Mouse (Mus musculus): ENCODE data around the gene Olfr606. TPM values are rescaled to one million over a fixed set of nuclear protein-coding genes. Genes with fewer than 3 reads are reported as not detected.
"Not testable (repeated sequence)": the region's sequence is repeated elsewhere in the genome, so short reads cannot be mapped to it uniquely, and the experiment has no call there.

The Olfr606 gene
- not detected in 2 replicates for polyA plus RNA-seq (2015; fragmentation: Nextera tagmentation; extraction: Ambion mirVana)

- Histone ChIP-seq H3K9ac (no peak within 1 kb of the TSS), H3K36me3 (no peaks in the 10 kb centered on the region)
Measured at GRCm38 (mm10) chr7:103448746-103449145, at the start of gene Olfr606. Gene Olfr606, plus strand, starts transcription at chr7:103449046.

DNA sequence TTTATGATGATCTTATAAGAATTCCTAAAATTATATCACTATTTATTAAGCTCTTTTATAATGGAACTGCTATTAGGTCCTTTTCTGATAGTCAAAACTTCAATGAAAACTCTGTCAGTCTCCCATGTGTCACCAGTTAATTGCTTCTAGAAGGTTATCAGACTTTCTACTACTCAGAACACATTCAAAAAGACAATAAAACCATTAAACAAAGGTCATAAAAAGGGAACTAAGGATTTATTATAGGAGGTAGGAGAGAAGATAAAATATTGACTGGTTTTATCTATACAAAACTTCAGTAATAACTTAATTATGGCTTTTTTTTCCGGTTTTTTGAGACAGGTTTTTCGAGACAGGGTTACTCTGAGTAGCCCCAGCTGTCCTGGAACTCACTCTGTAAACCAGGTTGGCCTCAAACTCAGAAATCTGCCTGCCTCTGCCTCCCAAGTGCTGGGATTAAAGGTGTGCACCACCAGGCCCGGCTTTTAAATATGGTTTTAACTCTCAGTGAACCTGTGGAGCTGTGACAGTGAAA lies 42.3 kb upstream of the Olfr606 start:
- H3K4me3 ChIP-seq; H3K36me3 ChIP-seq; H3K9ac ChIP-seq; H3K27me3 ChIP-seq; H3K4me1 ChIP-seq (replicated peaks); H3K4me2 ChIP-seq; H3K27ac ChIP-seq; ATAC-seq (ENCODE audit: low FRiP score); H3K9me3 ChIP-seq: not testable (repeated sequence)
- 80% methylated on average over 3 of the region's 3 CpGs for WGBS

More at GRCm38 (mm10) chr7:103448746-103449145, at the start of gene Olfr606:
- no peaks in the 10 kb centered on the region for H3K4me1 ChIP-seq (replicated peaks)
- no peak within 1 kb of the TSS for H3K27ac ChIP-seq
- H3K4me3 ChIP-seq, result no peak within 1 kb of the TSS
- WGBS, result 93% methylated on average over 2 of the region's 2 CpGs
- H3K27me3 ChIP-seq, result no peaks in the 10 kb centered on the region
- no peak within 1 kb of the TSS for H3K4me2 ChIP-seq
- no peak for ATAC-seq (ENCODE audit: low FRiP score)
- no peaks in the 10 kb centered on the region for H3K9me3 ChIP-seq

DNA sequence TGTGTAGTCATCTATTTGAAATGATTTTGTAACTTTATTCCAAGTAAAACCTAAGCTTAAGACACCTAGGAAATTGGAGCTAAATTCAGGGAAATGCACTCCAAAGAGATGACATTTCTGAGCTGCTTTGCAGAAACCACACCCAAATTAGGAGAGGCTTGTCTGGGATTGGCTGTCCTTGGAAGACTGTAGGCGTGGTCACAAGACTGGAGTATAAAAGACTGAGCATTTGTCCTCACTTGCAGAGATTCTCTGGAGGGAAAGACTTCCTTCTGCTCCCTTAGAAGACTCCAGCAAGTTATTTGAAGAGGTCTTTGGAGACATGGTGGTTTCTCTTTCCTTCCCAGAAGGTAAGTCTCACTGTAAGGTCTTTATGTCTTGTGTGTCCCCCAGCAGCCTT lies 34.1 kb upstream of the Olfr606 start, which contains the start of gene Usp17lc:
Gene Usp17lc (plus strand): TSS at position 301 of the 400 bp plus-strand sequence.
- H3K9me3 ChIP-seq; ATAC-seq (ENCODE audit: low FRiP score); H3K36me3 ChIP-seq; H3K4me3 ChIP-seq; H3K27me3 ChIP-seq; H3K9ac ChIP-seq; H3K4me2 ChIP-seq; H3K4me1 ChIP-seq (replicated peaks); H3K27ac ChIP-seq: not testable (repeated sequence)
- 64% methylated on average over 1 of the region's 1 CpGs for WGBS

DNA sequence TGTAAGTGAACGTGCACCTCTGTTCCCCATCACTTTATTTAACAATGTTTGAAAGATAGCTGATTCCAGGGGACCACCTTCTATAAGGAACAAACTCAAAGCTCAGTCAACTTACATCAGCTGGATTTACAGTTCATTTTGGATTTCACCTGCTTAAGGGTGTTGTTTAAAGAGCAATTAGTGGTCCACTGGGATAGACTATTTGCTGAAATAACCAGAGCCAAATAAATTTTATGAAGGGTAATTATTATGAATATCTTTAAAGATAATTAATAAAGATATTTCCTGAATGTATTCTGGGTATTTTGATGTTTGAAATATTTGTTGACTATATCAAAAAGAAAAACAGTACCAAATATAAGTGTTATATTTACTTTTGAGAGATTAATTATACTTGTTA lies 3.5 kb upstream of the Olfr606 start, which contains the start of gene Olfr605:
Gene Olfr605 (minus strand): TSS at position 101 of the 400 bp plus-strand sequence.
- 93% methylated on average over 1 of the region's 1 CpGs for WGBS
- H3K9ac ChIP-seq, result no peak within 1 kb of the TSS
- no peaks in the 10 kb centered on the region for H3K9me3 ChIP-seq

GRCm38 (mm10) chr7:103460590-103460989 lies 11.7 kb downstream of the Olfr606 start:
- no peaks in the 10 kb centered on the region for H3K4me1 ChIP-seq (replicated peaks)
- no peak for ATAC-seq (ENCODE audit: low FRiP score)
- H3K27me3 ChIP-seq, result no peaks in the 10 kb centered on the region
- no peaks in the 10 kb centered on the region for H3K9me3 ChIP-seq
- 94% methylated on average over 5 of the region's 5 CpGs for WGBS
- no peak overlapping the region for H3K4me3 ChIP-seq
- no peak overlapping the region for H3K4me2 ChIP-seq
- no peaks in the 10 kb centered on the region for H3K36me3 ChIP-seq
- no peak overlapping the region for H3K27ac ChIP-seq
- no peak overlapping the region for H3K9ac ChIP-seq

More for the DNA sequence above, 3.5 kb upstream of the Olfr606 start, which contains the start of gene Olfr605:
- no peaks in the 10 kb centered on the region for H3K36me3 ChIP-seq
- H3K27ac ChIP-seq, result no peak within 1 kb of the TSS
- H3K4me2 ChIP-seq, result no peak within 1 kb of the TSS
- H3K4me3 ChIP-seq, result no peak within 1 kb of the TSS
- no peaks in the 10 kb centered on the region for H3K27me3 ChIP-seq
- ATAC-seq (ENCODE audit: low FRiP score), result no peak
- H3K4me1 ChIP-seq (replicated peaks), result no peaks in the 10 kb centered on the region

DNA sequence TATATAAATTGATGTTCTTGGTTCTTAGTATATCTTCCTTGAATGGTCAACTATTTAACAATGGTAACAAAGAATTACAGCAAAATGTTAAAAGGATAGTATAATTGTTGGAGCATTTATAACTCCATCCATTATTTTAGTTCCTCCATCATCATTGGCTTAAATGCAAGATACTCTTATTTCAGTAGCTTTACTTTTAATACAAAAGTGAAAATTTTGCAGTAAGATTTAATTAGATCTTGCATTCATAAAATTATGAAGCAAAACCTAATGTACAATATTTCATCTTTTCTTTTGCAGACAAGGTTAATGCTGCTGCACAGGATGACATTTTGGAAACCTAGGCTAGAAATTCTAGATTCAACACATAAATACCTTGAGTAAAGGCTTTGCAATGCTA lies 20.7 kb downstream of the Olfr606 start, which contains the start of gene Olfr608:
Gene Olfr608 (plus strand): TSS at position 301 of the 400 bp plus-strand sequence.
- H3K36me3 ChIP-seq, result no peaks in the 10 kb centered on the region
- H3K27me3 ChIP-seq, result no peaks in the 10 kb centered on the region
- no peak within 1 kb of the TSS for H3K9ac ChIP-seq
- no peak within 1 kb of the TSS for H3K4me2 ChIP-seq
- H3K4me3 ChIP-seq, result no peak within 1 kb of the TSS
- H3K27ac ChIP-seq, result no peak within 1 kb of the TSS
- no peaks in the 10 kb centered on the region for H3K4me1 ChIP-seq (replicated peaks)
- no peak for ATAC-seq (ENCODE audit: low FRiP score)
- H3K9me3 ChIP-seq, result no peaks in the 10 kb centered on the region

DNA sequence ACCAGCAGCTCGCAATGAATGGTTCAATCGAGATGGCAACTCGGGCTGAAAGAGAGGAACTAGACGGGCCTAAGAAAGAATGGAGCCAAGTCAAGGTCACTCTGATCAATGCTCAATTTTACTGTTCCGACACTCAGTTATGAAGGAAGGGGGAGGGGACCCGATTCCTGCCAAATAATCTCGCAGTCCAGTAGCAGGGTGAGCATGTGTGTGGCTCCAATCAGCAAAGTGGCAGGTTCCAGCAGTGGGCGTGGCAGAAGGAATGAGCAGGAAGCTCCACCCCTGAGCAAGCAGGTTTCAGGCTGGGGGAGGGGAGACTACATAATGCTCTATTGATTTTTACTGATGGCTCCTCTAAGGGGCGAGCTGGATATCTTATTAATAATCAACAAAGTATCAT lies 28.3 kb downstream of the Olfr606 start:
- ATAC-seq (ENCODE audit: low FRiP score), result 0 out of 2 replicates have a peak, but pooled peaks have one; percentile 36
- H3K36me3 ChIP-seq; H3K4me1 ChIP-seq (replicated peaks); H3K4me3 ChIP-seq; H3K4me2 ChIP-seq; H3K27me3 ChIP-seq; H3K9me3 ChIP-seq; H3K27ac ChIP-seq; H3K9ac ChIP-seq: not testable (repeated sequence)
- 89% methylated on average over 9 of the region's 9 CpGs for WGBS

DNA sequence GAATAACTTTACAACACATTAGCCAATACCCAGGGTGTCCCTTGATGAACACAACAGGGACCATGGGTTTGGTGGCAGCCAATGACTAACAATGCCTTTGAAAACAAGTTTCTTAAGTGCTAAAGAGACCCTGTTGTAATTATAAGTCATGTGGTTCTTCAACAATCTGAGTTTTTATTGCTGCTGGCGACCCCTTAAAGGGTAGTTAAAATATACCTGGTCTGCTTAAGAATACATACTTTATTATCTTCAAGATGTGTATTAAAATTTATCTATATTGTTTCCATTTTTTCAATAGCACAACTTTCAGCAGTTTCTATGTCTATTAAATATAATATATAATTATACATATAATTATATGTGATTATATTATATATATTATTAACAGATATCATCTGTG lies 49.1 kb downstream of the Olfr606 start, which contains the start of gene Olfr609:
Gene Olfr609 (minus strand): TSS at position 101 of the 400 bp plus-strand sequence.
- Histone ChIP-seq H3K9ac (no peak within 1 kb of the TSS), H3K27me3 (no peaks in the 10 kb centered on the region), H3K4me2 (no peak within 1 kb of the TSS), H3K4me1 (replicated peaks) (no peaks in the 10 kb centered on the region), H3K9me3 (no peaks in the 10 kb centered on the region), H3K4me3 (no peak within 1 kb of the TSS), H3K36me3 (no peaks in the 10 kb centered on the region), H3K27ac (no peak within 1 kb of the TSS)
- WGBS, result 71% methylated on average over 1 of the region's 1 CpGs
- no peak for ATAC-seq (ENCODE audit: low FRiP score)

Small RNA genes lying within 50 kb of the gene (microRNA-seq; reads per million reads assigned to microRNA genes)
- not detected for gene Gm25774

Other genes starting within 250 kb of the Olfr606 start
- not detected in 2 replicates for gene Olfr593, start 237.2 kb upstream of the Olfr606 start, polyA plus RNA-seq (2015; fragmentation: Nextera tagmentation; extraction: Ambion mirVana)
- not detected in 2 replicates for gene Olfr594, start 232.1 kb upstream of the Olfr606 start, polyA plus RNA-seq (2015; fragmentation: Nextera tagmentation; extraction: Ambion mirVana)
- gene Usp17ld, start 196.5 kb upstream of the Olfr606 start, polyA plus RNA-seq (2015; fragmentation: Nextera tagmentation; extraction: Ambion mirVana), result not detected in 2 replicates
- gene Olfr596, start 143.4 kb upstream of the Olfr606 start, polyA plus RNA-seq (2015; fragmentation: Nextera tagmentation; extraction: Ambion mirVana), result not detected in 2 replicates
- gene Olfr597, start 132.7 kb upstream of the Olfr606 start, polyA plus RNA-seq (2015; fragmentation: Nextera tagmentation; extraction: Ambion mirVana), result not detected in 2 replicates
- gene Olfr598, start 125.5 kb upstream of the Olfr606 start, polyA plus RNA-seq (2015; fragmentation: Nextera tagmentation; extraction: Ambion mirVana), result not detected in 2 replicates
- not detected in 2 replicates for gene Olfr599, start 113.1 kb upstream of the Olfr606 start, polyA plus RNA-seq (2015; fragmentation: Nextera tagmentation; extraction: Ambion mirVana)
- not detected in 2 replicates for gene Olfr600, start 99.4 kb upstream of the Olfr606 start, polyA plus RNA-seq (2015; fragmentation: Nextera tagmentation; extraction: Ambion mirVana)
- not detected in 2 replicates for gene Olfr601, start 86.4 kb upstream of the Olfr606 start, polyA plus RNA-seq (2015; fragmentation: Nextera tagmentation; extraction: Ambion mirVana)
- gene Olfr603, start 62.9 kb upstream of the Olfr606 start, polyA plus RNA-seq (2015; fragmentation: Nextera tagmentation; extraction: Ambion mirVana), result not detected in 2 replicates
- not detected in 2 replicates for gene Usp17lc, start 34.0 kb upstream of the Olfr606 start, polyA plus RNA-seq (2015; fragmentation: Nextera tagmentation; extraction: Ambion mirVana)
- gene Olfr605, start 3.6 kb upstream of the Olfr606 start, polyA plus RNA-seq (2015; fragmentation: Nextera tagmentation; extraction: Ambion mirVana), result not detected in 2 replicates
- gene Olfr607, start 15.1 kb downstream of the Olfr606 start, polyA plus RNA-seq (2015; fragmentation: Nextera tagmentation; extraction: Ambion mirVana), result not detected in 2 replicates
- gene Olfr608, start 20.8 kb downstream of the Olfr606 start, polyA plus RNA-seq (2015; fragmentation: Nextera tagmentation; extraction: Ambion mirVana), result not detected in 2 replicates
- gene Olfr609, start 49.0 kb downstream of the Olfr606 start, polyA plus RNA-seq (2015; fragmentation: Nextera tagmentation; extraction: Ambion mirVana), result not detected in 2 replicates
- gene Olfr610, start 63.1 kb downstream of the Olfr606 start, polyA plus RNA-seq (2015; fragmentation: Nextera tagmentation; extraction: Ambion mirVana), result not detected in 2 replicates
- gene Olfr611, start 71.8 kb downstream of the Olfr606 start, polyA plus RNA-seq (2015; fragmentation: Nextera tagmentation; extraction: Ambion mirVana), result not detected in 2 replicates
- not detected in 2 replicates for gene Olfr612, start 93.7 kb downstream of the Olfr606 start, polyA plus RNA-seq (2015; fragmentation: Nextera tagmentation; extraction: Ambion mirVana)
- not detected in 2 replicates for gene Olfr613, start 99.0 kb downstream of the Olfr606 start, polyA plus RNA-seq (2015; fragmentation: Nextera tagmentation; extraction: Ambion mirVana)
- gene Olfr615, start 107.0 kb downstream of the Olfr606 start, polyA plus RNA-seq (2015; fragmentation: Nextera tagmentation; extraction: Ambion mirVana), result not detected in 2 replicates
- gene Olfr616, start 120.1 kb downstream of the Olfr606 start, polyA plus RNA-seq (2015; fragmentation: Nextera tagmentation; extraction: Ambion mirVana), result not detected in 2 replicates
- not detected in 2 replicates for gene Olfr617, start 124.0 kb downstream of the Olfr606 start, polyA plus RNA-seq (2015; fragmentation: Nextera tagmentation; extraction: Ambion mirVana)
- gene Olfr618, start 141.1 kb downstream of the Olfr606 start, polyA plus RNA-seq (2015; fragmentation: Nextera tagmentation; extraction: Ambion mirVana), result 0.21 TPM in 1 of 2 replicates, not detected in the other
- gene Olfr619, start 151.5 kb downstream of the Olfr606 start, polyA plus RNA-seq (2015; fragmentation: Nextera tagmentation; extraction: Ambion mirVana), result not detected in 2 replicates
- not detected in 2 replicates for gene Olfr620, start 163.5 kb downstream of the Olfr606 start, polyA plus RNA-seq (2015; fragmentation: Nextera tagmentation; extraction: Ambion mirVana)
- gene Olfr622, start 193.7 kb downstream of the Olfr606 start, polyA plus RNA-seq (2015; fragmentation: Nextera tagmentation; extraction: Ambion mirVana), result not detected in 2 replicates
- gene Olfr623, start 214.7 kb downstream of the Olfr606 start, polyA plus RNA-seq (2015; fragmentation: Nextera tagmentation; extraction: Ambion mirVana), result not detected in 2 replicates
- 0.03 TPM in 1 of 2 replicates, not detected in the other for gene Olfr624, start 222.1 kb downstream of the Olfr606 start, polyA plus RNA-seq (2015; fragmentation: Nextera tagmentation; extraction: Ambion mirVana)
- gene Olfr625-ps1, start 233.7 kb downstream of the Olfr606 start, polyA plus RNA-seq (2015; fragmentation: Nextera tagmentation; extraction: Ambion mirVana), result not detected in 2 replicates